Comparison of ENCODE assay signal across 11 mouse cellular contexts in genomic region chr11:53500569-53500968, GRCm38 (mm10). TPM values are rescaled to one million over a fixed set of nuclear protein-coding genes. Genes with fewer than 3 reads are reported as not detected.
DNase-seq lines count a peak whose midpoint lies in the region; ATAC-seq and TF ChIP-seq lines count a peak whose summit lies in the region.
"Had no signal": no experiment of that assay in that cellular context is flagged by ENCODE, and none has a peak within 500 bp of the region (broad histone marks: within the 10 kb centered on the region; RNA-seq: fewer than 3 reads in every experiment).

No protein-coding gene starts in this region.

- WGBS in embryonic facial prominence, embryonic 15.5 days = 9% methylated on average over 11 of the region's 11 CpGs
- WGBS in limb, embryonic 14.5 days = 8% methylated on average over 11 of the region's 11 CpGs

- no peak for TF ChIP-seq POLR2A in limb, embryonic 14.5 days (IDR thresholded peaks at IDR 0.05; ENCODE audit: borderline replicate concordance, extremely low read depth, insufficient read depth, insufficient read length)

- no peak overlapping the region for H3K27ac ChIP-seq in embryonic facial prominence, embryonic 15.5 days (replicated peaks)
- H3K27ac ChIP-seq in limb, embryonic 14.5 days (replicated peaks; ENCODE audit: low read depth, low read length) = no peak overlapping the region

- no peaks in the 10 kb centered on the region for H3K9me3 ChIP-seq in embryonic facial prominence, embryonic 15.5 days (replicated peaks)
- H3K9me3 ChIP-seq in limb, embryonic 14.5 days (ENCODE audit: control insufficient read depth, low read length) = no peaks in the 10 kb centered on the region

- peak overlapping the region; percentile 8; the same call in 1 of the 2 replicates for H3K4me2 ChIP-seq in embryonic facial prominence, embryonic 15.5 days (replicated peaks)
- peak overlapping the region; percentile 26; the same call in 1 of the 2 replicates for H3K4me2 ChIP-seq in limb, embryonic 14.5 days (replicated peaks; ENCODE audit: low read depth, low read length, severe bottlenecking)

- H3K9ac ChIP-seq in embryonic facial prominence, embryonic 15.5 days = no peak overlapping the region
- H3K9ac ChIP-seq in limb, embryonic 14.5 days (ENCODE audit: low read depth, low read length, severe bottlenecking) = no peak overlapping the region

- peaks cover 11% of the 10 kb centered on the region for H3K4me1 ChIP-seq in embryonic facial prominence, embryonic 15.5 days
- H3K4me1 ChIP-seq in limb, embryonic 14.5 days (ENCODE audit: control insufficient read depth, insufficient read depth, low read length) = peaks cover 6% of the 10 kb centered on the region; the same call in 1 of the 2 replicates

- no peaks in the 10 kb centered on the region for H3K36me3 ChIP-seq in embryonic facial prominence, embryonic 15.5 days
- no peaks in the 10 kb centered on the region for H3K36me3 ChIP-seq in limb, embryonic 14.5 days (ENCODE audit: control insufficient read depth, insufficient read depth, low read length)

- ATAC-seq in embryonic facial prominence, embryonic 15.5 days (ENCODE audit: insufficient number of reproducible peaks, low FRiP score, low TSS enrichment, low read depth) = no peak
- ATAC-seq in limb, embryonic 14.5 days (ENCODE audit: low FRiP score, low read depth) = no peak

- H3K27me3 ChIP-seq in embryonic facial prominence, embryonic 15.5 days = no peaks in the 10 kb centered on the region
- H3K27me3 ChIP-seq in limb, embryonic 14.5 days (ENCODE audit: control insufficient read depth, insufficient read depth, low read length) = no peaks in the 10 kb centered on the region

- H3K4me3 ChIP-seq in embryonic facial prominence, embryonic 15.5 days (replicated peaks) = no peak overlapping the region
- H3K4me3 ChIP-seq in limb, embryonic 14.5 days (replicated peaks; ENCODE audit: low read length) = no peak overlapping the region

- DNase-seq in urinary bladder, postnatal 14 days (ENCODE audit: low spot score) = peak; percentile 81
- DNase-seq in urinary bladder, adult 2 months (ENCODE audit: low spot score) = no peak
- no peak for DNase-seq in limb, embryonic 14.5 days (ENCODE audit: low spot score)
- peak; percentile 36 for DNase-seq in yolk sac, embryonic 10.5 days (ENCODE audit: low spot score)
- DNase-seq in ovary, postnatal 14 days (ENCODE audit: low spot score) = no peak
- DNase-seq in gastrocnemius, adult 8-10 months (ENCODE audit: low spot score in 2 of 2) = no peak
- DNase-seq in cerebellum, postnatal 4 days (ENCODE audit: low spot score in 2 of 2) = no peak
- DNase-seq: midbrain, embryonic 14.5 days had no signal

RNA-seq across cellular contexts. Expression of gene Sept8, which starts 18.5 kb away (rescaled TPM):
- polyA plus RNA-seq in urinary bladder, adult 2 months (2012; rRNA removed) = 63.8 and 64.4 TPM in 2 replicates
- polyA plus RNA-seq in embryonic facial prominence, embryonic 15.5 days (2015; fragmentation: Nextera tagmentation; extraction: Ambion mirVana) = 46.1 and 47.9 TPM in 2 replicates
- 104 and 110 TPM in 2 replicates for polyA plus RNA-seq in limb, embryonic 14.5 days (2012; rRNA removed)
- polyA plus RNA-seq in limb, embryonic 14.5 days (2014; fragmentation: Nextera tagmentation; extraction: Ambion mirVana) = 50.4 and 51.6 TPM in 2 replicates
- 1 to 10 TPM; 4.5 to 8.4 (median 7.1) TPM for total RNA-seq in gastrocnemius, adult 8-10 months (2022)

RNA-seq across cellular contexts. Expression of gene Sowaha, which starts 20.5 kb away (rescaled TPM):
- 6.5 and 7.4 TPM in 2 replicates for polyA plus RNA-seq in urinary bladder, adult 2 months (2012; rRNA removed)
- 1.1 and 1.5 TPM in 2 replicates for polyA plus RNA-seq in embryonic facial prominence, embryonic 15.5 days (2015; fragmentation: Nextera tagmentation; extraction: Ambion mirVana)
- polyA plus RNA-seq in limb, embryonic 14.5 days (2012; rRNA removed) = 0.16 and 0.19 TPM in 2 replicates
- 0.22 and 0.30 TPM in 2 replicates for polyA plus RNA-seq in limb, embryonic 14.5 days (2014; fragmentation: Nextera tagmentation; extraction: Ambion mirVana)
- under 1 TPM in 1 of 4 experiments, not detected in 3; 0.13 TPM for total RNA-seq in gastrocnemius, adult 8-10 months (2022)

RNA-seq across cellular contexts. Expression of gene Gm9945, which starts 20.6 kb away (rescaled TPM):
- polyA plus RNA-seq in urinary bladder, adult 2 months (2012; rRNA removed) = 0.11 and 0.15 TPM in 2 replicates
- 0.18 TPM in 1 of 2 replicates, not detected in the other for polyA plus RNA-seq in embryonic facial prominence, embryonic 15.5 days (2015; fragmentation: Nextera tagmentation; extraction: Ambion mirVana)
- not detected in 2 replicates for polyA plus RNA-seq in limb, embryonic 14.5 days (2012; rRNA removed)
- polyA plus RNA-seq in limb, embryonic 14.5 days (2014; fragmentation: Nextera tagmentation; extraction: Ambion mirVana) = not detected in 2 replicates
- total RNA-seq in gastrocnemius, adult 8-10 months (2022) = not detected
- total RNA-seq: adrenal gland, postnatal 36 days; heart, adult 18-20 months had no signal
- polyA plus RNA-seq: midbrain, embryonic 14.5 days had no signal

RNA-seq across cellular contexts. Expression of gene Gm9837, which starts 30.3 kb away (rescaled TPM):
- polyA plus RNA-seq in urinary bladder, adult 2 months (2012; rRNA removed) = not detected in 2 replicates
- not detected in 2 replicates for polyA plus RNA-seq in embryonic facial prominence, embryonic 15.5 days (2015; fragmentation: Nextera tagmentation; extraction: Ambion mirVana)
- not detected in 2 replicates for polyA plus RNA-seq in limb, embryonic 14.5 days (2012; rRNA removed)
- polyA plus RNA-seq in limb, embryonic 14.5 days (2014; fragmentation: Nextera tagmentation; extraction: Ambion mirVana) = not detected in 2 replicates
- total RNA-seq in gastrocnemius, adult 8-10 months (2022) = not detected
- total RNA-seq: adrenal gland, postnatal 36 days; heart, adult 18-20 months had no signal
- polyA plus RNA-seq: midbrain, embryonic 14.5 days had no signal

RNA-seq across cellular contexts. Expression of gene Shroom1, which starts 43.6 kb away (rescaled TPM):
- 12.1 and 12.9 TPM in 2 replicates for polyA plus RNA-seq in urinary bladder, adult 2 months (2012; rRNA removed)
- polyA plus RNA-seq in embryonic facial prominence, embryonic 15.5 days (2015; fragmentation: Nextera tagmentation; extraction: Ambion mirVana) = 3.4 and 3.7 TPM in 2 replicates
- 7.1 and 9.1 TPM in 2 replicates for polyA plus RNA-seq in limb, embryonic 14.5 days (2012; rRNA removed)
- 3.9 and 6.2 TPM in 2 replicates for polyA plus RNA-seq in limb, embryonic 14.5 days (2014; fragmentation: Nextera tagmentation; extraction: Ambion mirVana)
- 1 to 10 TPM in 1 of 4 experiments, under 1 TPM in 3; 0.29 to 1.2 (median 0.74) TPM for total RNA-seq in gastrocnemius, adult 8-10 months (2022)

Comparison
In these comparisons a context has a peak if more than half of its experiments do, and no peak if none do; other contexts are left out.
1. DNase-seq: peak in urinary bladder, postnatal 14 days (single experiment) and yolk sac, embryonic 10.5 days (single experiment); none in urinary bladder, adult 2 months (single experiment), limb, embryonic 14.5 days (single experiment), ovary, postnatal 14 days (single experiment), gastrocnemius, adult 8-10 months (0 of 2) and cerebellum, postnatal 4 days (0 of 2).